Mouse (Mus musculus) spleen, postnatal 36 days (tissue): ENCODE results near the gene Arid4a.

Source experiments
- DNase-seq, 2 experiments: peaks; one replicate each; pipeline ENCODE4 v3.0.0; 2022; ENCODE audit warnings: low spot score in 2 of 2, mixed read lengths in 1 of 2

The Arid4a gene

DNA sequence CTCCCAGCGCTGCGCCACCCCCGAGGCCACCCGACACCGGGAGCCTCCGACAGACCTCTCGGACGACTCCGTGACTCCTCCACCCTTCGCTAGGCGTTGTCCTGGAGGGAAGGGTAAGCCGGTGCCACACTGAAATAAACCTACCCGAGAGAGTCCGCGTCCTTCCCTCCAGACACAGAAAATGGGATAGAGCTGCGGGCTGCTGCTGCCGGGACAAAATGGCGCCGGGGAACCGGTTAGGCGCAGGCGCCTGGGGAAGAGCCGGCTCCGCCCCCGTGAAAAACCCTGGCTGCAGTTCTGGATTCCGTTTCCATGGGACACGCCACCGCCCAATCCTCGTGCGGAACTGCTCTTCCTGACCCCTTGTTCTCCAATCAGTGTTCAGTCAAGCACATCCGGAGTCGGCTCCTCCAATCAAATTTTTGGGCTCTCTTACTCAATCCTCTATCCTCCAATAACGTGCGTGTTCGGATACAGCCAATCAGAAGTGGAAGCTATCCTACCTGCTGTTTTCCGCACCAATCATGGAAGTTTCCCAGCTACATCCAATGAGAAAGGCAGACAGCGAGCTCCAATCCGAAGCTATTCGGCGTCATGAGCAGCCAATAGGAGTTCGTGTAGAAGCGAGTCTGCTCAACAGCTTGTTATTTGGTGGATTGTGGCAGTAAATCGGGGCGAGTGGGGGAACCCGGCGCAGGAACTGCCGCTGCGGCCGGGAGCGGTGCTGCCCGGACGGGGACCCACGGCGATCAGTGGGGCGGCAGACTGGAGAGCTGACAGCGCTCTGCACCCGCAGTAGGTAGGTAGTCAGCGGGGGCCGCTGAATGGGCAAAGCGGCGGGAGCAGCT is at the start of gene Arid4a:
Gene Arid4a (plus strand): TSS at position 628 of the 848 bp plus-strand sequence.
- peak; percentile 98 to 99 for DNase-seq

DNA sequence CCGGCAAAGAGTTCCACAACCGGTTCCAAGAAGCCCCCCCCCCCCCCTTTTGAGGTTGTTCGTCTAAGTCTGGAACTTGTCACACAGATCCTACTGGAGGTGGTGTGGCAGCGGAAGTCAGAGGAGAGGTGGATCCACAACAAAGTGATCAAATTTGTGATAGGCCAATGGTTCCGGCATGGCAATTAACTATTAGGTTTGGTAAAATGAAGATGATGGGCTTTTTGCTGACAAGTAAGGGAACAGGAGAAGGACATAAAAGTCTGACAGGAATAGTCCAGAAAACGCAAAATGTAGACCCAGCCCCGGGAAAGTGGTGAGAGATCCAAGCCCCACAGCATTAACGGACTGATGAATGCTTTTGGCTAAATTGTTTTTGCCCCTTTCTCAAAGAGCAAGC is 48.2 kb upstream of the Arid4a start:
- DNase-seq, result no peak

DNA sequence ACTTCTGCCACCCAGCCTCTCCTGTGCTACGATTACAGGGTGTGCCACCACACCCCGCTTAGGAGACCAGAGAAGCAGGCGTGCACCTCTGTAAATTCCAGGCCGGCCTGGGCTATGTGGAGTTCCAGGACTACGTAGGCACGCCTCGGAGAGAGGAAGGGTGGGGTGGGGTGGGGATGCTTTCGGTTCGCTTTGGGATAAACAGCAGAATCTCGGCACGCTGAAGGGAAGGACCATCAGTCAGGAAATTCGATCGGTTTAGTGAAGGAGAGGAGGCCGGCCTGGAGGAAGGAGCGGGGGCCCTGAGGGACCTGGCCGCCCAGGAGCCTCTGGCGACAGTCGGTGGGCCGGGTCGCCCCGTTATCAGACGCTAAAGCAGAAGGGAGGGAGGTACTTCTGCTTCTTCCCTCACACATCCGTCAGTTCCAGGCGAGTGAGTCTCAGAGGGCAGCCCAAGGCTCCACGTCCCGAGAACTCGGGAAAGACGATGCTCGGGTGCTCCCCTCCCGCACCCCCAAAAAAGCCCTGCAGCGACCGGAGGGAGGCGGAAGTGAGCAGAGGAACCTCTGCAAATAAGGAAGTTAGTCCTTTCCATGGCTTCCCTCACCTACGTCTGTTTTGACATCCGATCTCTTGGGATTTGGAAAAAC is 47.5 kb upstream of the Arid4a start:
- DNase-seq, result peak; percentile 78 to 82

GRCm38 (mm10) chr12:70968791-70969307 is 46.9 kb upstream of the Arid4a start:
- DNase-seq, result peak; percentile 83 to 88

DNA sequence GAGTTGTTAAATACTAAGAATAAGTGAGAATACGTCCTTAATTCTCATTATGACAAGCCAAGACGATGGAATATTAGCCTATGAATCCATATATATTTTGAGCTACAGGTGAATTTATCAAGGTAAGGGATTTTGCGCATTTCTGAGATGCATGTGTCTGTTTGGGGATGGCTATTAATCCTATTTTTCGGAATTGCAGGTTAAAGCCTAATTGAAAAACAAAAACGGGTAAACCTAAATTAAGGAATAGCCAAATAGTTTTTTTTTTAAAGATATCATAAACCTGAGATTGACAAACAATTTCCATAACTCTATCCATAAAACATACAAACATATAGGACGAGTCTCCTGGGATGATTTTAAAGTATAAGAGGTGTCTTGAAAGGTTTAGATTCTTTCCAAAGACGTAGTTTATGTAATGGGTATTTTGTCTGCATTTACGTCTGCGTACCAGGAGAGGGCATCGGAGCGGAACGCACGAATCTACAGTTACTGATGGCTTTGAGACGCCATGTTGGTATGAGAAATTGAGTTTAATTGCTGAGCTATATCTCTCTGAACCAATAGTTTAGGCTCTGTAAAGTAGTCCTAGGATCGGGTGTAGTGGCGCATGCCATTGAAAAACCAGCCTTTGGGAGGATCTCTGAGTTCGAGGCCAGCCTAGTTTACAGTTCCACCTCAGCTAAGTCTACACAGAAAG is 46.2 kb upstream of the Arid4a start:
- peak; percentile 55 to 69 for DNase-seq

GRCm38 (mm10) chr12:70973831-70974230 is 42.0 kb upstream of the Arid4a start:
- no peak for DNase-seq

- peak; percentile 90 to 93 for DNase-seq
Observed at GRCm38 (mm10) chr12:70974441-70975266, 41.1 kb upstream of the Arid4a start, which contains the start of gene Psma3. Gene Psma3 (plus strand): TSS chr12:70974621.

GRCm38 (mm10) chr12:70975406-70975805 is 40.4 kb upstream of the Arid4a start:
- no peak for DNase-seq

DNA sequence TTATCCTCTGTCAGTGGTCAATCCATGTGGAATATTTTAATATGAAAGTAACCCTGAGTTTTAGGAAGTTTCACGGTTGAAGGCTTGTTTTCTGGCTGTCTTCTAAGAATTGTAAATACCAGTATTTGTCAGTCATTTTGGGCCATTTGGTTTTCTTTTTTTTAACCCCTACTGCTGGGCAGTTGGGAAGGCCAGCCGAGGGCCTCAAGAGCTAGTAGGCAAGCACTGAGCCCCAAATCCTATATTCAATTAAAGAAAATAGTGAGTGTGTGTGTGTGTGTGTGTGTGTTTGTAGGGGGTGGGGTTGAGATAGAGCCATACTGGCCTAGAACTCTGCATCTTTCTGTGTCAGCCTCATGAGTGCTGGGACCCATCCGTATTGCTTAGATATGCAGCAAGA is 39.9 kb upstream of the Arid4a start:
- DNase-seq, result no peak

DNA sequence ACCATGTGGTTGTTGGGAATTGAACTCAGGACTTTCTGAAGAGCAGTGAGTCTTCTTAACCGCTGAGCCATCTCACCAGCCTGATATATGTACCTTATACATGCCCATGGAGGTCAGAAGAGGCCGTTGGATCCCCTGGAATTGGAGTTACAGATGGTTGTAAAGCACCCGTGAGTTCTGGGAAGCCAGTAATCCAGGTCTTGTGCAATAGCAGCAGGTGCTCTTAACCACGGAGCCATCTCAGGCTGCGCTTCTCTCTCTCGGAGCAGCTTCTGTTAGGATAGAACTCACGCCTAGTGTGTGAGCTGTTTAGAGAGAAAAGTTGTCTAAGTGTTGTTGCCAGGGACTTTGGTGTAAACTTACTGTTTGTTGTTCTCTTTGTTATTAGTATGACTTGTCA is 37.4 kb upstream of the Arid4a start:
- no peak for DNase-seq

DNA sequence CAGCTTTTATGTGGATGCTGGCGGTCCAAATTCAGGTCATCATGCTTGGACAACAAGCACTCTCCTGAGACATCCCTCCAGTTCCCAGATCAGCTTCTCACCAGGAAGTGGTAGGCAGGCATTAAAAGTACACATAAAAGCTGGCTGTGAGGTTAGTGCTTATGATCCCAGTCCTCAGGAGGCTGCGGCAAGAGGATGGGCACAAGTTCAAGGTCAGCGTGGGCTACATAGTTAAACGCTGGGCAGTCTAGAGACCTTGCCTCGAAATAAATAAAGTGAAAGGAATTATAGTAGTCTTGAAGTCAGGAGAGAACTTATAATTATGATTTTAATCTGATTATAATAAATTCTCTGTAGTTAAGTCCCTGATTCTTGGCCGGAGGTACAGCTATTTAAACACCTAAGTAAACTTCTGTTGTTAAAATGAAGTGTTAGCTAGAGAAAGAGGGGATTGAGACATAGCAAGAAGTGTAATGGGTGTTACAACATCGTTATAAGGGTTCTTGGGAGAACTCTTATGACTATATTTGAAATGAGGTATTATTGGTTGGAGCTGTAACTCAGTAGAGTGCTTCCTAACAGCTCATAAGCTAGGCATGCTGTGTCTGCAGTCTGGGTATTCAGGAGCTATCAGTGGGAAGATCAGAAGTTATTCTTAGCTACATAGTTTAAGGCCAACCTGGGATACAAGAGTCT is 30.8 kb upstream of the Arid4a start:
- DNase-seq, result no peak

GRCm38 (mm10) chr12:70997225-70997624 is 18.6 kb upstream of the Arid4a start:
- DNase-seq, result no peak

GRCm38 (mm10) chr12:70999423-70999903 is 16.3 kb upstream of the Arid4a start:
- peak; percentile 57 to 71 for DNase-seq

GRCm38 (mm10) chr12:71000344-71000743 is 15.4 kb upstream of the Arid4a start:
- no peak for DNase-seq

GRCm38 (mm10) chr12:71001456-71001855 is 14.3 kb upstream of the Arid4a start:
- no peak for DNase-seq

GRCm38 (mm10) chr12:71003760-71004426 is 11.9 kb upstream of the Arid4a start:
- DNase-seq, result no peak

DNA sequence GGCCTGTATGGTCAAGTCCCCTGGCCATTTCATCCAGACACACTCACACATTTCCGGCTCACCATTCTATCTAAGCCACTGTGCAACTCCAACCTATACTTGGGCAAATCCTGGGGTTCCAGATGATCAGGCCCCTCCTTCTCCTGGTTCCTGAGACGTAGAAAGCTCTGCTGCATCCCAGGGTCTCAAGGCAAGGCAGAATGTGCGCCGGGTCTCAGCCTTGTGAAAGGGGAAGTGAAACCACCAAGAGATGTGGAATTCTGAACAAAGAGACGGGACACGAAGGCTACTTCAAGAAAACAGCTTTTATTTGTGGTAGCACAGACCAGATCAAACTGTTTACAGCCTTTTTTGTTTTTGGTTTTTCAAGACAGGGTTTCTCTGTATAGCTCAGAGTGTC is 9.6 kb upstream of the Arid4a start:
- DNase-seq, result no peak

- peak in 1 of 2 experiments; percentile 14 for DNase-seq
Observed at GRCm38 (mm10) chr12:71006901-71007300, 8.9 kb upstream of the Arid4a start.

DNA sequence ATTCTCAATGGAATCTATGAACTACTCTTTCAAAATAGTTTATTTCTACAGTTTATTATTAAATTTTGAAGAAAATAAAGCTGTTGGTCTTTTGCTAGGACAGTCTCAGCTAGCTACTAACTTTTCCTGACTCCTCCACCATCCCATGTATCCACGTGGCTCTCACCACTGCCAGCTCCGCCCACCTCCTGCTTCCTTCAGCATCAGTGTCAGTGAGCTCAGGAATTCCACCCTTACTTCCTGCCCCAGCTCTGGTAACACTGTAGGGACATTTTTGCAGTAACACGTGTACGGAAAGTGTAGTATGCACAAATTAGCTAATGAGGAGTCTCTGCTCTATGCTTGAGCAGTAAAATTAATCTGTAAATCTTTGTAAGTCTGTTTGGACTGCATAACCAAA is 6.0 kb upstream of the Arid4a start:
- no peak for DNase-seq

GRCm38 (mm10) chr12:71014845-71015362 is 886 bp upstream of the Arid4a start:
- no peak for DNase-seq
